ENCODE assay signal across 13 mouse cellular contexts in the genomic region with DNA sequence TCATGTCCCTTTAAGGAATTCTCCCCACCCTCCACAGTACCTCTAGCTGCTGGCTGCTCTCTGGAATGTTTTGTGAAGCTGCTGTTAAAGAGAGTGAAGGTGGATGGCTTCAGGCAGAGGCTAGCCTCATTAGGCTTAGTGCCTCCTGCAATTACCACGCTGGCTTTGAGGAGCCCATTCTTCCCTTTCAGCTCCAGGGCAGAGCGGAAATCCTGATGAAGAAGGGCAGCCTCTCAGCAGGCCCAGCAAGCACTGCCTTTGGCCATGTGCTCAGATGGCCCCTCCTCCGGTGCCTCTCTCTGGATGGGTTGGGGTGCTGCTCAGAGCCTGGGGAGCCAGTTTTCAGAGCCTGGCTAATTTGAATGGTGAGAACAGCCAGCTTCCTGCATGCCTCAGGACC. TPM values are rescaled to one million over a fixed set of nuclear protein-coding genes. Genes with fewer than 3 reads are reported as not detected.
A peak's percentile ranks its signal among the peaks of the same experiment; 100 is the strongest.
DNase-seq lines count a peak whose midpoint lies in the region; ATAC-seq and TF ChIP-seq lines count a peak whose summit lies in the region.
"Had no signal": no experiment of that assay in that cellular context is flagged by ENCODE, and none has a peak within 500 bp of the region (broad histone marks: within the 10 kb centered on the region; RNA-seq: fewer than 3 reads in every experiment).

No protein-coding gene starts in this region.

- no peak overlapping the region for H3K4me3 ChIP-seq in hindbrain, embryonic 10.5 days
- no peak overlapping the region for H3K4me3 ChIP-seq in hindbrain, embryonic 14.5 days (replicated peaks; ENCODE audit: low read length)
- no peak overlapping the region for H3K4me3 ChIP-seq in forebrain, postnatal 0 days (ENCODE audit: low read depth, low read length)
- H3K4me3 ChIP-seq in midbrain, embryonic 13.5 days (replicated peaks), result no peak overlapping the region
- H3K4me3 ChIP-seq: liver, embryonic 13.5 days had no signal

- WGBS in hindbrain, embryonic 10.5 days, result 41% methylated on average over 3 of the region's 3 CpGs
- WGBS in hindbrain, embryonic 14.5 days, result 23% methylated on average over 3 of the region's 3 CpGs
- WGBS in forebrain, postnatal 0 days, result 24% methylated on average over 3 of the region's 3 CpGs
- WGBS in midbrain, embryonic 13.5 days, result 23% methylated on average over 3 of the region's 3 CpGs

- DNase-seq in hindbrain, embryonic 10.5 days (ENCODE audit: low spot score), result peak; percentile 21
- DNase-seq in hindbrain, embryonic 14.5 days (ENCODE audit: low spot score), result no peak
- peak; percentile 44 for DNase-seq in embryo, embryonic 11 days
- no peak for DNase-seq in forebrain, postnatal 0 days
- no peak for DNase-seq in spleen, adult 12 weeks (ENCODE audit: low spot score)
- DNase-seq in gastrocnemius, postnatal 4 days (ENCODE audit: low spot score in 2 of 2), result no peak
- no peak for DNase-seq in thymus, postnatal 36 days
- DNase-seq: adrenal gland, postnatal 14 days; cerebellum, adult 8-10 months; kidney, adult 11 months; liver, embryonic 13.5 days; thymus, postnatal 14 days had no signal

- H3K4me2 ChIP-seq in hindbrain, embryonic 14.5 days (replicated peaks), result no peak overlapping the region
- no peak overlapping the region for H3K4me2 ChIP-seq in forebrain, postnatal 0 days (ENCODE audit: low read depth)
- no peak overlapping the region for H3K4me2 ChIP-seq in midbrain, embryonic 13.5 days (replicated peaks)
- H3K4me2 ChIP-seq: liver, embryonic 13.5 days had no signal

- H3K27ac ChIP-seq in hindbrain, embryonic 10.5 days, result peak overlapping the region; percentile 50; the same call in 1 of the 2 replicates
- H3K27ac ChIP-seq in hindbrain, embryonic 14.5 days, result no peak overlapping the region
- no peak overlapping the region for H3K27ac ChIP-seq in forebrain, postnatal 0 days (ENCODE audit: low read depth, low read length)
- no peak overlapping the region for H3K27ac ChIP-seq in midbrain, embryonic 13.5 days
- H3K27ac ChIP-seq: liver, embryonic 13.5 days had no signal

- peaks cover 13% of the 10 kb centered on the region for H3K4me1 ChIP-seq in hindbrain, embryonic 10.5 days (replicated peaks)
- no peaks in the 10 kb centered on the region for H3K4me1 ChIP-seq in hindbrain, embryonic 14.5 days (replicated peaks; ENCODE audit: control insufficient read depth, insufficient read depth, low read length)
- H3K4me1 ChIP-seq in forebrain, postnatal 0 days (ENCODE audit: insufficient read depth), result 0 out of 2 replicates have a peak, but pooled peaks cover 3% of the 10 kb centered on the region
- peaks cover 24% of the 10 kb centered on the region for H3K4me1 ChIP-seq in midbrain, embryonic 13.5 days (replicated peaks)
- H3K4me1 ChIP-seq: liver, embryonic 13.5 days had no signal

- no peak for TF ChIP-seq CTCF in forebrain, postnatal 0 days (IDR thresholded peaks at IDR 0.05; ENCODE audit: low read depth)

- no peaks in the 10 kb centered on the region for H3K27me3 ChIP-seq in hindbrain, embryonic 10.5 days (ENCODE audit: insufficient read depth, poor library complexity, severe bottlenecking)
- H3K27me3 ChIP-seq in hindbrain, embryonic 14.5 days (ENCODE audit: control insufficient read depth, insufficient read depth, low read length), result no peaks in the 10 kb centered on the region
- H3K27me3 ChIP-seq in forebrain, postnatal 0 days (ENCODE audit: insufficient read depth, low read length), result no peaks in the 10 kb centered on the region
- H3K27me3 ChIP-seq in midbrain, embryonic 13.5 days, result peaks cover 18% of the 10 kb centered on the region
- H3K27me3 ChIP-seq: liver, embryonic 13.5 days had no signal

- H3K36me3 ChIP-seq in hindbrain, embryonic 10.5 days, result no peaks in the 10 kb centered on the region
- no peaks in the 10 kb centered on the region for H3K36me3 ChIP-seq in hindbrain, embryonic 14.5 days (replicated peaks; ENCODE audit: control insufficient read depth, insufficient read depth)
- no peaks in the 10 kb centered on the region for H3K36me3 ChIP-seq in forebrain, postnatal 0 days (ENCODE audit: insufficient read depth)
- H3K36me3 ChIP-seq in midbrain, embryonic 13.5 days, result no peaks in the 10 kb centered on the region
- H3K36me3 ChIP-seq: liver, embryonic 13.5 days had no signal

- ATAC-seq in hindbrain, embryonic 14.5 days (ENCODE audit: low FRiP score), result no peak
- peak; percentile 54 for ATAC-seq in forebrain, postnatal 0 days
- ATAC-seq in midbrain, embryonic 13.5 days, result peak; percentile 89

- peaks cover 8% of the 10 kb centered on the region for H3K9me3 ChIP-seq in hindbrain, embryonic 10.5 days
- no peaks in the 10 kb centered on the region for H3K9me3 ChIP-seq in hindbrain, embryonic 14.5 days (ENCODE audit: control insufficient read depth, low read length)
- H3K9me3 ChIP-seq in forebrain, postnatal 0 days (ENCODE audit: low read length), result 0 out of 2 replicates have a peak, but pooled peaks cover 4% of the 10 kb centered on the region
- peaks cover 10% of the 10 kb centered on the region for H3K9me3 ChIP-seq in midbrain, embryonic 13.5 days
- H3K9me3 ChIP-seq: liver, embryonic 13.5 days had no signal

- no peak overlapping the region for H3K9ac ChIP-seq in hindbrain, embryonic 14.5 days
- no peak overlapping the region for H3K9ac ChIP-seq in forebrain, postnatal 0 days
- no peak overlapping the region for H3K9ac ChIP-seq in midbrain, embryonic 13.5 days (replicated peaks)
- H3K9ac ChIP-seq: liver, embryonic 13.5 days had no signal

RNA-seq across cellular contexts. Expression of a gene that starts 18.9 kb away (rescaled TPM):
- polyA plus RNA-seq in hindbrain, embryonic 10.5 days (2016; fragmentation: Nextera tagmentation; extraction: Ambion mirVana), result 6.1 and 12.5 TPM in 2 replicates
- 2.2 and 5.8 TPM in 2 replicates for polyA plus RNA-seq in hindbrain, embryonic 14.5 days (2014; fragmentation: Nextera tagmentation; extraction: Ambion mirVana)
- 21.3 and 44.2 TPM in 2 replicates for total RNA-seq in forebrain, postnatal 0 days (2014; rRNA removed)
- 37.2 and 37.6 TPM in 2 replicates for polyA plus RNA-seq in forebrain, postnatal 0 days (2015; fragmentation: Nextera tagmentation; extraction: Ambion mirVana)
- 7.4 and 8.0 TPM in 2 replicates for polyA plus RNA-seq in midbrain, embryonic 13.5 days (2015; fragmentation: Nextera tagmentation; extraction: Ambion mirVana)
- total RNA-seq in gastrocnemius, postnatal 4 days (2021), result 1 to 10 TPM; 5.3 to 5.6 TPM

Comparison
In these comparisons a context has a peak if more than half of its experiments do, and no peak if none do; other contexts are left out.
1. DNase-seq: peak in hindbrain, embryonic 10.5 days (single experiment) and embryo, embryonic 11 days (single experiment); none in hindbrain, embryonic 14.5 days (single experiment), forebrain, postnatal 0 days (single experiment), spleen, adult 12 weeks (single experiment), gastrocnemius, postnatal 4 days (0 of 2) and thymus, postnatal 36 days (0 of 2).